Mouse (Mus musculus) urinary bladder, postnatal 36 days (tissue): ENCODE data around the gene Tbc1d22a.
"Not testable (repeated sequence)": the region's sequence is repeated elsewhere in the genome, so short reads cannot be mapped to it uniquely, and the experiment has no call there.

ENCODE experiments used
- DNase-seq, 2 experiments: peaks; one replicate each; pipeline ENCODE4 v3.0.0; 2022; ENCODE audit warnings: low spot score in 2 of 2, mixed read lengths in 1 of 2

The Tbc1d22a gene

GRCm38 (mm10) chr15:86203292-86203793 lies 10.9 kb upstream of the Tbc1d22a start:
- DNase-seq: no peak

DNA sequence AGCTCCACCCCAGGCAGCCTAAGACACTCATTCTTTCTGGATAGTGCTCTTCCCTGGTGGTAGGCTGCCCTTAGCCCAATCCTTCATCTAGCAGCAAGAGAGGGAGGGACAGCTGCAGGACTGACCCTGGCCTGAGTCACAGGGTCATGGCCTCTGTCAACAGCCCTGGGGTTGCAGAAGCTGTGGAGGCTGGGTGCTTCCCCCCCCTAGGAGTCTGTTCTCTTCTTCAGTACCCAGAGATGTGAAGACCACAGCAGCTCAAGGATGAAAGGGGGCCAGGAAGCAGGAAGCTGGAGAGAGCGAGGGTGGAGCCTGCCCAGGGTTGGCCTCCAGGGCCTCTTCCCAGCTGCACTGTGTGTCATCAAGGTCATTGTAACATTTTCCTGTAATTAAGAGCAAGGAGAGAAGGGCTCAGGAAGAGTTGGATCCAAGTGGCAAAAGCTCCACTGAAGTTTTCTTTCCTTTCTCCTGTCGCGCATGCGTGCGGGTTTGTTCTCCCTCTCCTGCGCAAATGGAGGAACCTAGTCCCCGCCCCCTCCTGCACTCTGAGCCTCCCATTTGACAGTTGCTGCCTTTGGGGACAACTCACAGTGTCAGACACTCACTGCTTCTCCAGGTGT lies 10.2 kb upstream of the Tbc1d22a start:
- DNase-seq: no peak

DNA sequence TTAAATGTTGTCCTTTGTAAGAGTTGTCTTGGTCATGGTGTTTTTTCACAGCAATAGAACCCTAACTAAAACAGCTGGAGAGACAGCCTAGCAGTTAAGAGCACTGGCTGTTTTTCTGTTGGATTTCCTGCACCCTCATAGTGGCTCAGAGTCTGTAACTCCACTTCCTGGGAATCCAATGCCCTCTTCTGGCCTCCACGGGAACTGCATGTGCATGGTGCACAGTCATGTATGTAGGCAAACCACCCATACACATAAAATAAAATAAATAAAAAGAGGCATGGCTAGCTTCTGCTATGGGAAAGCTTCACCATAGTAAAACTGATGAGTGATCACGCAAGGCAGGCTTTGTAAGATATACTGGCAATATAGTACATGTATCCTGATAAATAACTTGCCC lies 9.0 kb upstream of the Tbc1d22a start:
- DNase-seq: peak in 1 of 2 experiments; percentile 48

DNA sequence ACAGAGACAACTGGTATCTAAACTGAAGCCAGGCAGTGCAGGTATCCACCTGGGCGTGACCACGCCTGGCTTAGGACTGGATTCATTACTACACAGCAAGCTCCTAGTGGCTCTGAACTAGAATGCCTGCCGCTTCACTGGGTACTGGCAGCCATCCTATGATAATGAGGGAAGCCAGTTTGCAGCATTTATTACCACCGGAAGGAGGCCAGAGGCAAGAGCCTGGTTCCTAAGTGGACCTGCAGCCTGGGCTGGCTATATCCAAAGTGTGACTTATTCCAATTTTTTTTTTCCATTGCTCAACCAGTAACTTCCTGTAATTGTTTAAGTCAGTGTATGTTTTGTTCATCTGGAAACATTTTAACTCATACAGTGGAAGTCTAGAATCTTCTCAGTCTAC lies 7.9 kb upstream of the Tbc1d22a start:
- no peak for DNase-seq

DNA sequence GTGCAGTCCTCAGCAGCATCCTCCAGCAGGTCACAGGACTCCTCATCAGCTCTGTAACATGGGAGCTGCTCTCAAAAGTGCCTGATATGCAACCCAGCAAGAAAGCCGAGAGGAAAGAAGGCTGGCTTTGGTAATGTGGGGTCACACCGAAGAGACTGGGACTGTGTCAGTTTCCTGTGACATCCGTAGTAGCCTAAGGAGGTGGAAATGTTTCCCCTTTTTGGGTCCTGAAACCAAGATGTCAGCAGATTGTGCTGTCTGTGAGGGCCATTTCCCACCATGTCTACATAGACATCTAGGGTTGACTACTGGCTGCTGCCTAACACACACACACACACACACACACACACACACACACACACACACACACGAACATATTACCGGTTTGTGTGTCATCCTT lies 2.1 kb upstream of the Tbc1d22a start:
- DNase-seq: not testable (repeated sequence)

GRCm38 (mm10) chr15:86214549-86215201 lies 416 bp downstream of the Tbc1d22a start:
- no peak for DNase-seq

GRCm38 (mm10) chr15:86216641-86217040 lies 2.4 kb downstream of the Tbc1d22a start:
- DNase-seq: not testable (repeated sequence)

GRCm38 (mm10) chr15:86219534-86220228 lies 5.4 kb downstream of the Tbc1d22a start:
- no peak for DNase-seq

DNA sequence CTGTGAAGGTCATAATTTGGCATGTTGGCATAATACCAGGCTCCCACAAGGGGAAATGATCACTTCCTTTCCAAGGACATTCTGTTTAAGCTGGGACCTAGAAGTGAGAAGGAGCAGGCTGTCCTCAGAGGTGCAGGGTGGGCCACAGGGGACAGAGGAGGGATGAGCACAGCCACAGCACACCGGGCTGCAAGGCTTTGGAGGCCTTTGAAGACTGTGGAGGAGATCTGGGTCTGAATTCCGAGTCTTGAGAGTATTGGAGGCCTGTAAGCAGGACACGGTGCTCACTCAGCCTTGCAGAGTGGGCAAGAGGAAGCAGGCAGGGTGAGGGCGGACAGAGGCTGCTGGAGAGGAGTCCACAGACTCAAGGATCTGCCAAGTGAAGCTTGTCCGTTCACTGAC lies 6.0 kb downstream of the Tbc1d22a start:
- DNase-seq: no peak

GRCm38 (mm10) chr15:86220715-86221114 lies 6.5 kb downstream of the Tbc1d22a start:
- DNase-seq: no peak

DNA sequence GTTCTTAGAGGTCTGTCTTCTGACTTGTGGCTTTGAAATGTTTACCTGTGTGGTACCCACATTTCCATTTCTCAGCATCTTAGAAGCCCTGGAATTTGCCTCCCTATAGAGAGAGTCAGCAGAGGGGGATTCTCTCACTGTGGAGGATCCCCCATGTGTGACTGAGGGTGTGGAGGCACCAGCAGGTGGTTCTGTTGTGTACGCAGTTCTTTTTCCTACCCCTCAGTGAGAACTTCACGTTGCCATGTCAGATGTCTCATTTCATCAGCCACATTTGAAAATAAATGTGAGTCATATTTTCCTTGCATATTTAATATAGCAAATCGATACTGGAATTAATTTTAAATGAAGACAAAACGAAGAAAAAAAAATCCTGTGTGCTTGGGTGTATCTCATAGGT lies 7.1 kb downstream of the Tbc1d22a start:
- no peak for DNase-seq

GRCm38 (mm10) chr15:86221901-86222300 lies 7.6 kb downstream of the Tbc1d22a start:
- not testable (repeated sequence) for DNase-seq

DNA sequence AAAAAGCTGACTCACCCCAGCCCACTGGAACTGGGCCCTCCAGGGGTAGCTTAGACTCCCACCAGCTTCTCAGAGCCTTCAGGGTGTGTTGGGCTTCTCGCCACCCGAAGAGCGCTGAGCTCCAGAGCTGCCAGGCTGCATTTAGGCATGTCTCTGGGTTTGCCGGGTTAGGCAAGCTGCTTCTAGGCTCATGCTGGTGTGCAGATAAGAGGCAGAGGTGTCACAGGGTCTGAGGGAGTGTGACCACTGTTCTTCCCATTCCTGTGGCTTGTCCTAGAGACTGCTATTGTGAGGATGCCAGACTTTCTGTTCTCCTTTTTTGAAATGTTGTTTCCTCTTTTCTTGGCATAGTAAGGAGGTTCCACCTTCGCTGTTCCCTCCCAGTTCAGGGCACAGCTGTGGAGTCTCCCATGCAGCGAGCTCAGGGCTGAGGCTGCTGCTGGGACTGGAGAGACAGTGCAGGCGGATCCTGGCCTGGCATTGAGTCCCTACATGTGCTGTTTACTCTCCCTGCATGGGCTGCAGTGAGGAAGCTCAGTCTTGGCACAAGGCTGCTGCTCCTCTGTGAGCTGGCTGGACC lies 10.8 kb downstream of the Tbc1d22a start:
- DNase-seq: no peak

- DNase-seq: no peak
Measured at GRCm38 (mm10) chr15:86226221-86226620, 12.0 kb downstream of the Tbc1d22a start.

DNA sequence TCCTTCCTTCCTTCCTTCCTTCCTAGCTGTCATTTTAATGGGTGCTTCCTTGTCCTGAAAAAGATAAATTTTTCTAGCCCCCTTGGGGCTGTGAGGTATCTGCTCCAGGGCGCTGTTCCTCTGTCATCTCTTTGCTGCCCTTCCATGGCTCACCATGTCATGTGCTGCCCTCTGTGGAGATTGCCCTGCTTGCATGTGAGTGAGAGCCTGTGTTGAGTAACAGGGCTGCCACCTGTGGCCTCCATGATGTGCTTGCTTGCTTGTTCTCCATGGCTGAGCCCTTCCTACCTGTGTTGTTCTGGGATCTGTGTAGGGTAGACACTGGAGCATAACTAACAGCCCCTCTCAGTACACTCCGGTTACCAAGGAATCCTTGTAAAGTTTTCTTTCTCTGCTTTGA lies 12.7 kb downstream of the Tbc1d22a start:
- no peak for DNase-seq

DNA sequence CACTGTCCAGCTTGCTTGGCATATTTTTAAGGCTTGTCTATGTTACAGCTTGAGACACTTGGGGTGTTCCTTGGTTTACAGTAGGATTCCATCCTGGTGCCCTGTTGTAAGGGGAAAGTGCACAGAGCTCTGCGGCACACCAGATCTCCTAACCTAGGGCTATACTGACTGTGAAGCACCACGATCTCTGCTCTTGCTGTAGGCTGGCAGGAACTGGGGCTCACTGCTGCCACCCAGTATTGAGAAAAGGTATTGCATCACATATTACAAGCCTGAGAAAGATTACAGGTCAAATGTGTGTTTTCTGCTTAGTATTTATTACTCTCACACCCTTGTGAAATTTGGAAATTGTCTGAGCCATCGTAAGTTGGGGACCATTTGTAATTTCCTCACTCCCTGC lies 13.9 kb downstream of the Tbc1d22a start:
- DNase-seq: peak in 1 of 2 experiments; percentile 49

GRCm38 (mm10) chr15:86229088-86229487 lies 14.8 kb downstream of the Tbc1d22a start:
- DNase-seq: no peak

- no peak for DNase-seq
Measured at GRCm38 (mm10) chr15:86229623-86230022, 15.4 kb downstream of the Tbc1d22a start.

DNA sequence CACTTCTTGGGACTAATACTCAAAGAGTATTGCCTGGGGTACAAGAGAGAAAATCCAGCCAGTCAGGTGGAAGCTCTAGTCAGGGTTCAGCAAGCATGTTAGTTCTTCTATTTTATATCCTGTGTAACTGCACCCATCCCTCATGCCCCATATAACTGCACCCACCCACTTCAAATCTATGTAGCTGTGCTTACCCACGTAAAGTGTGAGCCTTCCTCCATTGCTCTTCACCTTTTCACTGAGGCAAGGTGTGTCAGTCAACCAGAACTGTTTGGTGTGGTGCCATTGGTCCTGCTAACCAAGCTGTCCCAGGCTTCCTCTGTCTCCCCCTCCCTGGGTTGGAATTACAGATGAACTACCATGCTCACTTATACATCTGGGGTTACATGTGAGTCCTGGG lies 16.9 kb downstream of the Tbc1d22a start:
- no peak for DNase-seq

DNA sequence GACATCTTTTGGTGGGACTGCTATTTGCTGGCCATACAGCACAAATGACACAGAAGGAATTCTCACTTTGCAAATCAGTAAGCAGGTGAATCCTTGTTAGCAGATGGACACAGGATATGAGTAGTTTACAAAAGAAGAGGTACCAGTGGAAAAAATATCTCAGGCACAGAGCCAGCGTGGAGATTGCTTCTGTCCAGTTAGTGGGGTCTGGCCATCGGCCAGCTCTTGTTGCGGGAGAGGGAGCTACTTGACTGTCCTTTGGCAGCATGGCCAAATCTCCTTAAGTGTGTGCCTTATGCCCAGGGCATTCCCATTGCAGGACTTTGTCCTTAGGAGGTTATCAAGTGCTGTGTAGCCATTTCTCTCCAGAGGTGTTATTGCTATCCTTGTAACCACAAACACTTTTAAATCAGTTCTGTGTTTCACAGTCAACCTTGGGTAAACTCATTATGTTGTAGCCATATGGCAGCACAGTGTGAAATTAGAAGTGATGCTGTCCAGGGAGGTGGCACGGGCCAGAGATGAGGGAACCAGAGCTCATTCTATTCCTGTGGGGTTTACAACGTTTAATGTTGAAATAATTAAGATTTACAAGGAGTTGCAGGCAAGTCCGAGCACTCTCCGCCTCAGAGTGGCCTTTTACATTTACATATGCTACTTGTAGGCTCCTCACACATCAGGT lies 17.7 kb downstream of the Tbc1d22a start:
- no peak for DNase-seq

GRCm38 (mm10) chr15:86234001-86234400 lies 19.7 kb downstream of the Tbc1d22a start:
- DNase-seq: no peak
